Mouse (Mus musculus): ENCODE data around the gene Gm525.
"Not testable (repeated sequence)": the region's sequence is repeated elsewhere in the genome, so short reads cannot be mapped to it uniquely, and the experiment has no call there.

The Gm525 gene

GRCm38 (mm10) chr11:89097292-89097691 is 23.7 kb downstream of the Gm525 start:
- not testable (repeated sequence) for DNase-seq (ENCODE audit: low read depth, low spot score)

GRCm38 (mm10) chr11:89098083-89098835 is 24.6 kb downstream of the Gm525 start:
- no peak for DNase-seq (ENCODE audit: low read depth, low spot score)

- DNase-seq (ENCODE audit: low read depth, low spot score): no peak
Measured at GRCm38 (mm10) chr11:89098930-89099329, 25.3 kb downstream of the Gm525 start.

- peak; percentile 48 for DNase-seq (ENCODE audit: low read depth, low spot score)
Measured at GRCm38 (mm10) chr11:89100403-89100802, 26.8 kb downstream of the Gm525 start.

GRCm38 (mm10) chr11:89100826-89101321 is 27.2 kb downstream of the Gm525 start:
- no peak for DNase-seq (ENCODE audit: low read depth, low spot score)

GRCm38 (mm10) chr11:89103166-89103565 is 29.5 kb downstream of the Gm525 start:
- DNase-seq (ENCODE audit: low read depth, low spot score): no peak

GRCm38 (mm10) chr11:89105211-89105610 is 31.6 kb downstream of the Gm525 start:
- no peak for DNase-seq (ENCODE audit: low read depth, low spot score)

- DNase-seq (ENCODE audit: low read depth, low spot score): no peak
Measured at GRCm38 (mm10) chr11:89105823-89106222, 32.2 kb downstream of the Gm525 start.

GRCm38 (mm10) chr11:89107180-89107807 is 33.7 kb downstream of the Gm525 start:
- DNase-seq (ENCODE audit: low read depth, low spot score): no peak

GRCm38 (mm10) chr11:89124411-89124810 is 50.8 kb downstream of the Gm525 start:
- no peak for DNase-seq (ENCODE audit: low read depth, low spot score)

- no peak for DNase-seq (ENCODE audit: low read depth, low spot score)
Measured at GRCm38 (mm10) chr11:89130856-89131255, 57.2 kb downstream of the Gm525 start.

GRCm38 (mm10) chr11:89132406-89132805 is 58.8 kb downstream of the Gm525 start:
- DNase-seq (ENCODE audit: low read depth, low spot score): no peak

GRCm38 (mm10) chr11:89134211-89134610 is 60.6 kb downstream of the Gm525 start:
- no peak for DNase-seq (ENCODE audit: low read depth, low spot score)

GRCm38 (mm10) chr11:89137915-89138314 is 64.3 kb downstream of the Gm525 start:
- no peak for DNase-seq (ENCODE audit: low read depth, low spot score)

Measured in retina, adult 2 months (tissue).